Mouse (Mus musculus): ENCODE measurements around the gene BC055324. TPM values are rescaled to one million over a fixed set of nuclear protein-coding genes. Genes with fewer than 3 reads are reported as not detected.

The BC055324 gene
- polyA plus RNA-seq, 1 experiment from 2014 or later = 17.2 TPM

GRCm38 (mm10) chr1:163899575-163899974, 95.0 kb downstream of the BC055324 start:
- Histone ChIP-seq H3K4me1 (replicated peaks) (no peaks in the 10 kb centered on the region), H3K4me2 (replicated peaks) (no peak overlapping the region), H3K9me3 (no peaks in the 10 kb centered on the region), H3K27ac (no peak overlapping the region), H3K4me3 (replicated peaks) (no peak overlapping the region), H3K36me3 (no peaks in the 10 kb centered on the region), H3K9ac (no peak overlapping the region), H3K27me3 (replicated peaks) (no peaks in the 10 kb centered on the region)
- 86% methylated on average over 2 of the region's 2 CpGs for WGBS
- no peak for ATAC-seq

- H3K27me3 ChIP-seq (replicated peaks) = no peaks in the 10 kb centered on the region
- H3K27ac ChIP-seq = no peak overlapping the region
- H3K9ac ChIP-seq = no peak overlapping the region
- H3K36me3 ChIP-seq = no peaks in the 10 kb centered on the region
- 47% methylated on average over 5 of the region's 5 CpGs for WGBS
- H3K9me3 ChIP-seq = no peaks in the 10 kb centered on the region
- no peak overlapping the region for H3K4me2 ChIP-seq (replicated peaks)
- no peaks in the 10 kb centered on the region for H3K4me1 ChIP-seq (replicated peaks)
- no peak overlapping the region for H3K4me3 ChIP-seq (replicated peaks)
- ATAC-seq = no peak
Measured at GRCm38 (mm10) chr1:163898291-163898764, 96.3 kb downstream of the BC055324 start.

Other genes with a start within 250 kb of the BC055324 start
- 19.8 and 22.2 TPM in 2 replicates for gene Kifap3, start 215.2 kb downstream of the BC055324 start, polyA plus RNA-seq (2015; fragmentation: Nextera tagmentation; extraction: Ambion mirVana)
- gene Scyl3, start 65.7 kb downstream of the BC055324 start, polyA plus RNA-seq (2015; fragmentation: Nextera tagmentation; extraction: Ambion mirVana) = 13.7 and 16.8 TPM in 2 replicates
- gene Mettl18, start 93 bp upstream of the BC055324 start, polyA plus RNA-seq (2015; fragmentation: Nextera tagmentation; extraction: Ambion mirVana) = 10.2 and 11.0 TPM in 2 replicates
- gene Sele, start 53.4 kb upstream of the BC055324 start, polyA plus RNA-seq (2015; fragmentation: Nextera tagmentation; extraction: Ambion mirVana) = 0.13 and 0.16 TPM in 2 replicates
- 0.88 and 0.96 TPM in 2 replicates for gene Sell, start 67.2 kb upstream of the BC055324 start, polyA plus RNA-seq (2015; fragmentation: Nextera tagmentation; extraction: Ambion mirVana)
- gene Selp, start 120.5 kb upstream of the BC055324 start, polyA plus RNA-seq (2015; fragmentation: Nextera tagmentation; extraction: Ambion mirVana) = 0.16 and 0.73 TPM in 2 replicates
- gene F5, start 157.0 kb upstream of the BC055324 start, polyA plus RNA-seq (2015; fragmentation: Nextera tagmentation; extraction: Ambion mirVana) = 0.43 and 0.44 TPM in 2 replicates